Mouse (Mus musculus) liver, embryonic 11.5 days (tissue): ENCODE measurements around the gene Atp2b4. TPM values are rescaled to one million over a fixed set of nuclear protein-coding genes. Genes with fewer than 3 reads are reported as not detected.

Experiments
- ATAC-seq: fragments of 200-750 bp; cut with Nextera tagmentation; replicated peaks from 2 replicates; pipeline ENCODE4 v1.8.0; 2017; ENCODE audit warnings: moderate number of reproducible peaks, mild to moderate bottlenecking, moderate TSS enrichment, moderate library complexity; ENCODE audit not compliant: low FRiP score
- DNase-seq: peaks from one replicate; pipeline ENCODE4 v3.0.0-alpha.2; 2017; ENCODE audit warnings: low spot score
- H3K27ac ChIP-seq: fragments of 300-500 bp; sonication (generic); 2 replicates; pipeline ENCODE4 v1.5.1; 2014; ENCODE audit warnings: mild to moderate bottlenecking, low read depth, low read length, control low read depth
- H3K27me3 ChIP-seq: fragments of 300-500 bp; sonication (generic); replicated peaks from 2 replicates; pipeline ENCODE4 v1.6.1; 2014; ENCODE audit warnings: low read length, mixed read lengths; ENCODE audit not compliant: control insufficient read depth, insufficient read depth
- H3K36me3 ChIP-seq: fragments of 300-500 bp; sonication (generic); 2 replicates; pipeline ENCODE4 v1.6.1; 2014; ENCODE audit warnings: mild to moderate bottlenecking, low read length, moderate library complexity, mixed read lengths; ENCODE audit not compliant: control insufficient read depth, insufficient read depth
- H3K4me1 ChIP-seq: fragments of 300-500 bp; sonication (generic); replicated peaks from 2 replicates; pipeline ENCODE4 v1.6.1; 2014; ENCODE audit warnings: low read length, mixed read lengths; ENCODE audit not compliant: control insufficient read depth, insufficient read depth
- H3K4me2 ChIP-seq: fragments of 300-500 bp; sonication (generic); 2 replicates; pipeline ENCODE4 v1.6.1; 2014; ENCODE audit warnings: mild to moderate bottlenecking, control low read depth, moderate library complexity
- H3K4me3 ChIP-seq: fragments of 300-500 bp; sonication (generic); 2 replicates; pipeline ENCODE4 v1.5.1; 2014; ENCODE audit warnings: low read depth, low read length, control low read depth
- H3K9ac ChIP-seq: fragments of 300-500 bp; sonication (generic); 2 replicates; pipeline ENCODE4 v1.6.1; 2014; ENCODE audit warnings: low read depth, low read length, control low read depth
- H3K9me3 ChIP-seq: fragments of 300-500 bp; sonication (generic); 2 replicates; pipeline ENCODE4 v1.6.1; 2016; ENCODE audit warnings: low read length, inconsistent platforms, mixed read lengths; ENCODE audit not compliant: control insufficient read depth
- WGBS: fragments of 180-500 bp; shearing (Covaris S2); extraction: QIAGEN DNeasy Blood & Tissue Kit; methylation state at CpG from one replicate; pipeline ENCODE4 v1.1.7; 2014; 5-methylcytosine and 5-hydroxymethylcytosine counted together
- polyA plus RNA-seq: library from polyadenylated mRNA; unstranded; fragments of >200 nt; fragmentation: Nextera tagmentation; extraction: Ambion mirVana; gene quantifications from 2 replicates; pipeline ENCODE4 v1.2.1, GENCODE M21; 2014

Atp2b4 gene
- 17.1 and 19.6 TPM in 2 replicates for polyA plus RNA-seq

DNA sequence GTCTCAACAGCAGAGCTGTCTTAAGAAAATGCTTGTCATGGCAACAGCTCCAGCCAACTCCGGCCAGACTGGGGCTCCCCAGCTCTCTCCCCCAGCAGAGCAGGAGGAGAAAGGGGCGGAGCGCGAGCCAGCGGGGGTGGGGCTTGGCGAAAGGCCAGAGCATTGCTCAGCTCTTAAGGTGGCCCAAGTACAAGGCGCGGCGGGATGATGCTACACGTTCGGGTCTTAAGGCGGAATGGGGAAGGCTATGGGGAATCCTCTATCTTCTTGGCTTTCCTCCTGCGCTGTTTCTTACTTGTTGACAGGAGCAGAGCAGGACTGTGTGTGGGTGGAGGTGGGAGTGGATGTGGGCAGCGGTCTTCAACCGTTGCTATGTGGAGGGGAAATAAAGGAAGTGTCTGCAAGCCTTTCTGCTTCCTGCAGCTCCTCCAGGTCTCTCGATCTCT lies at the start of gene Atp2b4:
Gene Atp2b4, minus strand, starts transcription at position 94 of the 446 bp plus-strand sequence.
- WGBS = 0% methylated on average over 16 of the region's 16 CpGs
- ATAC-seq (peak; percentile 87), DNase-seq (peak; percentile 91)
- H3K4me2 ChIP-seq = peak within 1 kb of the TSS; percentile 79
- H3K4me3 ChIP-seq = peak within 1 kb of the TSS; percentile 75
- H3K9ac ChIP-seq = peak within 1 kb of the TSS; percentile 77
- no peaks in the 10 kb centered on the region for H3K27me3 ChIP-seq
- peak within 1 kb of the TSS; percentile 84 for H3K27ac ChIP-seq
- no peaks in the 10 kb centered on the region for H3K9me3 ChIP-seq
- H3K36me3 ChIP-seq = no peaks in the 10 kb centered on the region
- H3K4me1 ChIP-seq = peaks cover 49% of the 10 kb centered on the region

DNA sequence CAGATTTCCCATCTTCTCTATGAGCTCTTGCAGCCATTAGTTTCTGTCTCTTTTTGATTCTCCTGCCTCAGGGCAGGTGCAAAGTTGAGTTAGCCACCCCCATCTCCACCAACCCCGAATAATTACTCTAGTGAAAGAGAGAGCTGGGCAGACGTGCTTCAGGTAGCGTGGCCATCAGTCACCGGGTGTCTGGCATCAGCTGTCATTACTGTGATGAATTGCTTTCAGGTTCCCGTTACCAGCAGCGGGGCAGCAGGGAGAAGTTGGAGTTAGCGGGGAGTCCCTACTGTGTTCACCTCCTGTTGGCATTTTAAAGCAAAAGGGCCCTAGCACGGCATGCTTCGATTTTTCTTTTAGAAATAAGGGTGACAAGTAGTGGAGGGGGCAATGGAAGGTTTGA lies 43.9 kb upstream of the Atp2b4 start:
- DNase-seq (no peak), ATAC-seq (no peak)
- 36% methylated on average over 9 of the region's 9 CpGs for WGBS
- no peak overlapping the region for H3K4me3 ChIP-seq
- no peak overlapping the region for H3K4me2 ChIP-seq
- no peak overlapping the region for H3K9ac ChIP-seq
- H3K27me3 ChIP-seq = no peaks in the 10 kb centered on the region
- no peaks in the 10 kb centered on the region for H3K36me3 ChIP-seq
- no peaks in the 10 kb centered on the region; the same call in 1 of the 2 replicates for H3K9me3 ChIP-seq
- H3K4me1 ChIP-seq = peaks cover 31% of the 10 kb centered on the region
- H3K27ac ChIP-seq = no peak overlapping the region

DNA sequence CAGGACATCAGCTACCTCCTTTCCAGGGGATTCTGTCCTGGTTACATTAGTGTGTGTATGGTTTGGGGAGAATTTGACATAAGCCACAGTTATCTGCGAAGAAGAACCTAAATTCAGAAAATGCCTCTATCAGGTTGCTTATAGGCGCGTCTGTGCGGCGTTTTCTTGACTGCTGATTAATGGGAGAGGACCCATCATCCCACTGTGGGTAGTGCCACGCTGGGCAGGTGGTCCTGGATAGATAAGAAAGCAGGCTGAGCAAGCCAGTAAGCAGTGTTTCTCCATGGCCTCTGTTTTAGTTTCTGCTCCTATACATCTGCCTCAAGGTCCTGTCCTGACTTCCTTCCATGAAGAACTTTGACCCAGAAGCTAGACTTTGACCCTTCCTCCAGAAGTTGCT lies 43.1 kb upstream of the Atp2b4 start:
- Histone ChIP-seq H3K27ac (no peak overlapping the region), H3K27me3 (no peaks in the 10 kb centered on the region), H3K9me3 (no peaks in the 10 kb centered on the region; the same call in 1 of the 2 replicates), H3K4me3 (no peak overlapping the region), H3K36me3 (no peaks in the 10 kb centered on the region), H3K4me2 (no peak overlapping the region; the same call in 1 of the 2 replicates), H3K4me1 (peaks cover 31% of the 10 kb centered on the region), H3K9ac (no peak overlapping the region)
- 42% methylated on average over 6 of the region's 6 CpGs for WGBS
- no peak for DNase-seq
- peak; percentile 84 for ATAC-seq

DNA sequence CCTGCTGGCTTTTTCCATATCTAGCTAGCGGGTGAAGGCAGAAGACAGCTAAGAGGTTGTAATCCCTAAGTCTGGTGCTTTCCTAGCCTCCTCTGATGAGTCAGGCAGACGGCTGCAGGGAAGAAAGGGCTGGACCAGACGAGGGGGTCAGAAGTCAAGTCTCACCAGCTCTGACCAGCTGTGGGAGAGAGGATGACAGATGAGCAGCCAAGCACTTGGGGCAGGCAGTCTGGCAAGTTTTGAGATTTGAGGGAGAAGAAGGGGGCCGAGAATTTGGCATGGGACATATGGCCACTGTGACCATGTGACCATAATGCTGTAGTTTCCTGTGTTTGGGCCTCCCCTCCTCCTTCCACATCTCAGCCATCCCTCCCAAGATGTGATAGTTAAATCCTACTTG lies 42.5 kb upstream of the Atp2b4 start:
- ATAC-seq (no peak), DNase-seq (no peak)
- 53% methylated on average over 4 of the region's 4 CpGs for WGBS
- H3K4me2 ChIP-seq = no peak overlapping the region
- no peak overlapping the region for H3K9ac ChIP-seq
- H3K4me1 ChIP-seq = peaks cover 31% of the 10 kb centered on the region
- no peaks in the 10 kb centered on the region for H3K27me3 ChIP-seq
- no peak overlapping the region for H3K4me3 ChIP-seq
- H3K27ac ChIP-seq = no peak overlapping the region; the same call in 1 of the 2 replicates
- no peaks in the 10 kb centered on the region; the same call in 1 of the 2 replicates for H3K9me3 ChIP-seq
- H3K36me3 ChIP-seq = no peaks in the 10 kb centered on the region

DNA sequence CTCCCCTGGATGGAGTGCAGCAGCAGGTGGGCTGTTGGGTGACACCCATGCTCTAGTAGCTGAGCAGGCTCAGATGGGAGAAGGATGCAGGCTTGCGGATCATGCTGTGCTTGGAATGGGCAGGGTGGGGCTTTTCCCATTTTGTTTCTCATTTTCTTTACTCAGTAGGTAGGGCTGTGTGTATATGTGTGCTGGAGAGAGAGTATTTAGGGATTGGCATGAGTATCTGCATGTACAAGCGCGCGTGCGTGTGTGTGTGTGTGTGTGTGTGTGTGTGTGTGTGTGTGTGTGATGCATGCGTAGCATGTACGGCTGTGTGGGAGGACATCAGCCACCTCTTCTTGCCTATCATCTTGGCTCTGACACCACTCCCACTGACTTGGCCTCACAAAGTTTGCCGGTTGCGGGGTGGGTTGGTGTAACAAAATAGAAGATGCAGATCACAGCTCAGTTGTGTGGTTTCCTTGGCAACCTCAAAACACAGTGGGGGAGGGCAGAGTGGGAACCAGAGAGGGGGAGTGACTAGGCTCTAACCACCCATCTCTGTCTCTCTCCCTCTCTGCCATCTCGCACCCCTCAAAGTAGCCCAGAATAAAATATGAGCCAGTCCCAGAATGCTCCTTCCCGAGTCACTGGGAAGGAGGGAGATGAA lies 41.4 kb upstream of the Atp2b4 start:
- 65% methylated on average over 11 of the region's 11 CpGs for WGBS
- ATAC-seq (no peak), DNase-seq (no peak)

DNA sequence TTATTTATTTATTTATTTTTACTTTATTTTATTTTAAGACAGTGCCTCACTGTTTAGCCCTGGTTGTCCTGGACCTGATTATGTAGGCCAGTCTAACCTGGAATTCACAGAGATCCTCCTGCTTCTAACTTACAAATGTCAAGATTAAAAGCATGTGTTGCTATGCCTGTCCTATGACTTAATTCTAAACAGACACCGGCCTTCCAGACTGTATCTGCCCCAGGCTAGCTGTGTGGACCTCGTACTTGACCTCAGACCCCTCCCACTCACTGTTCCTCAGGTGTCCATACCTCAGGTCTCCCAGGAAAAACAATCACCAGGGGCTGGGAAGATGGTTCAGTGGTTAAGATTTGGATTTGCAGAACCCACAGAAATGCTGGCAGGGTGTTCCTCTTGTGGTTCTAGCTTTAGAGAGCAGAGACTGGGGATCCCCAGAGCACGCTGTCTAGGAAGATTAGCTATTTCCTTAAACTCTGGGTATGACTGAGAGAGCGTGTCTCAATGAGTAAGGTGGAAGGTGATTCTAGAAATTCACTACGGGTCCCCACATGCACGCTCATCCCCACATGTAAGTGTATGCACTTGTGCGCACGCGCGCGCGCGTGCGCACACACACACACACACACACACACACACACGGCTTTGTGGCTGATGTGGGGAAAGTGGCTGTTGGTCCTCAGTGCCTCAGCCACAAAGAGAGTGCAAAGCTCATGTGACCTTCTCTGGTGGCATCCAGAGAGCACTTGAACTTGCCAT lies 40.5 kb upstream of the Atp2b4 start:
- peaks cover 31% of the 10 kb centered on the region for H3K4me1 ChIP-seq
- no peaks in the 10 kb centered on the region for H3K36me3 ChIP-seq
- H3K4me2 ChIP-seq = no peak overlapping the region
- H3K9me3 ChIP-seq = no peaks in the 10 kb centered on the region
- no peak overlapping the region for H3K27ac ChIP-seq
- no peaks in the 10 kb centered on the region for H3K27me3 ChIP-seq
- no peak for DNase-seq
- H3K4me3 ChIP-seq = no peak overlapping the region
- 87% methylated on average over 15 of the region's 15 CpGs for WGBS
- H3K9ac ChIP-seq = no peak overlapping the region
- no peak for ATAC-seq

More for the DNA sequence above, 41.4 kb upstream of the Atp2b4 start:
- Histone ChIP-seq H3K27me3 (no peaks in the 10 kb centered on the region), H3K27ac (no peak overlapping the region; the same call in 1 of the 2 replicates), H3K4me1 (peaks cover 31% of the 10 kb centered on the region), H3K4me2 (no peak overlapping the region), H3K9me3 (no peaks in the 10 kb centered on the region), H3K4me3 (no peak overlapping the region), H3K36me3 (no peaks in the 10 kb centered on the region), H3K9ac (no peak overlapping the region)

DNA sequence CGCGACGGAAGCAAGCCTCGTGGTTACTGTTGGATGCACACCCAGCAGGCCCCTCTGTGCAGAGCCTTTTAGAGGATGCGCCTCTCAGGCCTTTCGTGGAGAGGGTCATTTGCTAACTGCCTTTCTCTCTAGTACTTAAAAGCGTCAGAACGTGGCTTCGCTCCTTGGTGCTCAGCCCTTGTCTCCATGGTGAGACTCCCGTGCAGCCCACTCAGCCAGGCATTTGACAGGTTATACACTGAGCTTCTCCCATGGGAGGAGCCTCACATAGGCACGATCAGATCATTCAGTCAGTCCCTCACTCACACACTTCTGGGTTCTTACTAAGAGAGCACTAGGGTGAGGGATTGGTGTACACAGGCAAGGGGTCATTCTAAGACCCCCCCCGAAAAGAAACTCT lies 39.7 kb upstream of the Atp2b4 start:
- H3K4me1 ChIP-seq = peaks cover 31% of the 10 kb centered on the region
- H3K4me2 ChIP-seq = no peak overlapping the region
- DNase-seq = no peak
- H3K27ac ChIP-seq = no peak overlapping the region
- no peak overlapping the region for H3K9ac ChIP-seq
- no peaks in the 10 kb centered on the region for H3K9me3 ChIP-seq
- no peaks in the 10 kb centered on the region for H3K36me3 ChIP-seq
- WGBS = 77% methylated on average over 12 of the region's 12 CpGs
- H3K27me3 ChIP-seq = no peaks in the 10 kb centered on the region
- H3K4me3 ChIP-seq = no peak overlapping the region
- ATAC-seq = no peak

DNA sequence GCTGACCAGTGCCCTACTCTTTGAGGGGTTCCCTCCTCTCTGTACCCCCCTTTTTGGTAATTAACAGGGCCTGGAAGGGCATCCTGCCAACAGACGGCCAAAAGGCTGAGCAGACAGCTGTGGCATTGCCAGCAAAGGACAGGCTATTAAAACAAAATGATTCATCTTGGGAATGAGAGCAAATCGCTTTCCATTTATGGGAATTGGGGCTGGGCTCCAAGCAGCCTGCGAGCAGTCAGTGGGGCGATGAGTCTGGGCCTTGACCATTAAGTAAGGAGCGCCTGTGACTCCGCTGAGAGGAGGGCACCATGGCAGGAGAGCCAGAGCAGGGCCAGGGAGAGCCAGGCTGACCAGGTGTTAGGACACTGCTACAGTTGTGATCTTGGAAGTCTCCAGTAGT lies 33.5 kb upstream of the Atp2b4 start:
- no peak overlapping the region for H3K27ac ChIP-seq
- no peaks in the 10 kb centered on the region for H3K9me3 ChIP-seq
- H3K27me3 ChIP-seq = no peaks in the 10 kb centered on the region
- no peak overlapping the region for H3K4me2 ChIP-seq
- H3K9ac ChIP-seq = no peak overlapping the region
- 86% methylated on average over 6 of the region's 6 CpGs for WGBS
- ATAC-seq = no peak
- no peak for DNase-seq
- H3K4me1 ChIP-seq = peaks cover 3% of the 10 kb centered on the region; the same call in 1 of the 2 replicates
- no peak overlapping the region for H3K4me3 ChIP-seq
- H3K36me3 ChIP-seq = no peaks in the 10 kb centered on the region
